Mouse (Mus musculus) urinary bladder, postnatal 4 days (tissue): ENCODE measurements around the gene Herc6.
"Not testable (repeated sequence)": the region's sequence is repeated elsewhere in the genome, so short reads cannot be mapped to it uniquely, and the experiment has no call there.

Experiments
- DNase-seq, 2 experiments: peaks; one replicate each; pipeline ENCODE4 v3.0.0; 2021 to 2022; ENCODE audit warnings: low spot score in 2 of 2

Gene Herc6

DNA sequence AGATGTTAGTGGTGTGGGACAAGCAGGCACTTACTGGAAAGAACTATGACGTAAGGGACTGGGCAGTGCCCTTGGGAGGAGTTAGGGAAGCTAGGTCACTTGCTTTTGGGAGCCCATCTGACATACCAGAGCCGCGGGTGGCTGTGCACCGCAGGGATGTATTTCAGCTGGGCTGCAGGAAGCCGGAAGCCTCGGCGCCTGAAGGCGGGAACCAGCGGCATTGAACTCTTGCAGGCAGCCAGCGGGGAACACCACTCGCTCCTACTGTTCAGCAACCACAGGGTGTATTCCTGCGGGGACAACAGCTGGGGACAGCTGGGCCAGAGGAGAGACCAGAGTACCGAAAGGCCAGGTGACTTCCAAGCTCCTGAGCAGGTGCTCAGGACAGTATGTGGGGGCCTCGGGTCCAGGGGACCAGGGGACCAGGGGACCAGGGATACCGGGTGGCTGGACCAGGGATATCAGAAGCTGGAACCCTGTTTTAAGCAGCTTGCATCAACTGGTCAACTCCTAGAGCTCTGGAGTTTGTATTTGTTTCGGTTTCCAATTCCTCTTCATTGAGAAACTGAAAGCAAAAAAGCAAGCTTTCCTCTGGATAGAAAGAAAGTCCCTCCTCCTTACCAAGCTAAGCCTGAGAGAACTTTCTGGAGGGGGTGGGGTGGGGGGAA, at the start of gene Herc6:
TSS of gene Herc6 (plus strand) at position 120 of the 668 bp plus-strand sequence.
- DNase-seq = peak; percentile 45 to 61

DNA sequence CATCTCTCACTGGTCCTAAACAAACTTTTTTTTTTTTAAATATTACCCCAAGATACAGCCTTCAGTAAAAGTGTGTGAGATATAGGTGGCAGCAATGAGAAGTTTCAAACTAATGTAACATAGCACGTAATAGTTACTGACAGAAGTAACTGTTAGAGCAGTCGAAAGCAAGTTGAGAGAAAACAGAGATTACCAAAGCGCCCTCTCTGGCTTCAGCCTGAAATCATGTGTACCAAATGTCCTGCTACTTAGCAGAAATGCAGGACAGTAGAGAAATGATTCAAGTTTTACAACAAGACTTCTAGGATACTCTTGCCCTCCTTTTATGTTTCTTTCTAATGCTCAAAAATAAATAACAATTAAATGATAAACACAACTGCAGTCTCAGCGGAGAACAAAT, 49.8 kb upstream of the Herc6 start:
- DNase-seq = no peak

DNA sequence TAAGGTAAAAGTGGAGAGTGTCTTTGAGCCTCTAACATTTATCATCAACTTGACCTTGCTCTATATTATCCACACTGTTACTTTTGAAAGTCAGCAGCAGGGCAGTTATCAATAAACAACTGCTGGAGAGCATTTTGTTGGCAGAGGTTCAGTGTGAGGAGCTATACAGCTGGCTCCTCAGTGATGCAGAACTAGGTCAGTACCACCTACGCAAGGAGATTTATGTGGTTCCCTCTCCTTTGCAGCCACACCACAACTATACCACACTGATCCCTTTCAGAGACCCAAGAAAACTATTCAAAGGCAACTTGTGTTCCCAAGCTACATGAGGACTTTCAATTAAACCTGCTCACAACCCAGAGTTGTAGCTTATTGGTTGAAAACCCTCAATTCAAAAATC, 49.4 kb upstream of the Herc6 start:
- no peak for DNase-seq

DNA sequence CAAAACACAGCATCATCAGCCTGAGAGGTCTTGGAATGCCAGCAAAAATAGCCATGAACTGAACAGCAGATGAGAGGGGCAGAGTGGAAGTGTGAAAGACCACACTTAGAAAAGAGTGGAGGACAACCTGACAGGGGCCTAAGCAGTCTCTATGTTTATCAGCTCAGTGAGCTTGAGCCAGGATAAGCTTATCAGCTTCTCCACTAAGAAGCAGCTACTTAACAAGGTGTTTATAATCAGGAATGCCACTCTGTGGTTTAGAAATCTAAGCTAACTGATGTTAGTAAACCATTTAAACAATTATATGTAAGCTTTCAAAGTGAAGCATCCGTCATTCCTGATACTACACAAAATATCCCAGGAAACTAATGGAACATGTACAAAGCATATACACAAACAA, 48.8 kb upstream of the Herc6 start:
- DNase-seq = no peak

DNA sequence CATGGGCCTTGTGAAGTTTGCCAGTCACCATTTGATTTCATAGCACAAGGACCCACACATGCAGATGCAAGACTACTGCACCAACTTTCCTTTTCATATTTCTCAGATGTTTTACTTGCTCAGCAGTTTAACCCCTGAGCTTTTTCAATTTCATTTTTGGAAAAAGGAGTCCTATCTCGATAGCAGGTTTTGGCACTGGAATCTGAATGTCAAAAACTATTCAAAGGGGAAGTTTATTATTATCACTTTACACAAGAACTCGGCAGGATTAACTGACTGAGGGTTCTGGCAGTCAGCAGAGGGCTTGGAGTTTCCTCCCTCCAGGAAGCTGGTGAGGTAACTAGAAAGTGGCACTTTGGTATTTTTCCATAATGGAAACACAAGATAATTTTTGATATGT, 47.4 kb upstream of the Herc6 start:
- no peak for DNase-seq

DNA sequence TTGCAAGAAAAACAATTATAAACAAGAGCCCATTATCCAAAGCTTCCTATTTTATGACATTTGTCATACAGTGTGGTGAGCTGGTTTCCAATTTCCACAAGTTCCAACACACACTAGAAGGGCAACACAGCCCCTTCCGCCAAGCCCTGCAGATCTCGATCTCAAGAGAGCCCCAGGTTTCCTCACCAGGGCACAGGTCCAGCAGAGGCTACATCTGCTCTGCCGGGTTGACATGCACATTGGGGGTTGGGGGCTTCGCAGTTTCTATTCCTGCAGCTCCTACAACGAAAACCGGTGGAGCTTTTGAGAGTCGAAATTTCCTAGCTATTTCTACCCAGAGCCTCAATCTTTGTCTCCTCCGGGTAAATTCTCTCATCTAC, 46.6 kb upstream of the Herc6 start:
- DNase-seq = no peak

DNA sequence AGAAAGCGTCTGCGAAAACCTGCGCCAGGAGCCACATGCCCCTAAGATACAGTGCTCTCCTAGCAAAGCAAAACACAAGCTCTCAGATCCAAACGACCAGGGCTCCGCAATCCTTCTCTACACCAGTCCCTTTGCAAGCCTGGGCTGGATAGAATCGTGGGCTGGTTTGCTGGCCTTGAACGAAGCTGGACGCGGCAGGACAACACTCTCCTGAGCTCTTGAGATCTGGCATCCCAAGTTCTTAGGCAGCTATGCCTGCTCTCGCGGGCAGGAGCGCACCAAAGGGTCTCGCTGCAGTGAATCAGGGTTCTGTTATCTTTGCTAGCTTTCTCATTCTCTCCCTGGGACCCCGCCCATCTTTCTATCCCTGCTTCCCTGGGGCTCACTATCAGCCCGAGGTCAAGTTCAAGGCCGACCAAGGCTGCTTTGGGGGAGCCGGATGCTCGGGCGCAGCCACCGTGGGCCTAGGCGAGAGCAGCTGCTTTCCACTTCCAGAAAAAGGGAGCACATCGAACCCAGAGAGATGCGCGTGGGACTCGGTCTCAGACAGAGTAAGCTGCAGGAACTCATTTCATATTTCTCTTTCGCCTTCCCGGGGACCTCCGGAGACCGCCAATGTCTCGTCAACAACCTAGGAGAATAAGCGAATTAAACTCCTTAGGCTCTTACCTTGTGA, 46.1 kb upstream of the Herc6 start:
- DNase-seq = peak in 1 of 2 experiments; percentile 34

DNA sequence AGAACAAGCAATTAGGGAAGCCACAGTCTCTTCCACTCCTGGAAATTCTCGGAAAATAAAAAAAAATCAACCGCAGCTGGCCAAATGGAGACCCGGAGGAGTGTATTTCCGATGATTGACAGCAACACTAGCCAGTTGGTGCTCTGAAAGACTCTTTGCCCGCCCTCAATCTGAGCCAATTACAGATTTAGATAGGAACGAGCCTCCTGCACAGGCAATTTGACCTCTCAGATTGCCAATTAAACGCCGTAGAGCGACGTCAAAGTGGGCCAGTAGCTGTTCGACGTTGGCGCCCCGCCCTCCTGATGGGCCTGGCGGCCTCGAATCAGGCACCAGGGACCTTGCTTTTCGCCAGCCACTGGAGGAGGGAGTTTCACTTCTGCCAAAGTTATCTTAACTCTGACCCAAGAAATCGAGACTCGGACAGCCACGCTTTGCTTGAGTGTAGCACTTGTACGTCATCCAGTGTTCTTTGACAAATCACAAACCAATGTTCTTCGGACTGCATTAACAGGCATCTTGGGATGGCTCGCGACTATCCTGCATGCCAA, 45.3 kb upstream of the Herc6 start, which contains the start of gene Ppm1k:
TSS of gene Ppm1k (minus strand) at position 83 of the 551 bp plus-strand sequence.
- DNase-seq = peak; percentile 97 to 99

DNA sequence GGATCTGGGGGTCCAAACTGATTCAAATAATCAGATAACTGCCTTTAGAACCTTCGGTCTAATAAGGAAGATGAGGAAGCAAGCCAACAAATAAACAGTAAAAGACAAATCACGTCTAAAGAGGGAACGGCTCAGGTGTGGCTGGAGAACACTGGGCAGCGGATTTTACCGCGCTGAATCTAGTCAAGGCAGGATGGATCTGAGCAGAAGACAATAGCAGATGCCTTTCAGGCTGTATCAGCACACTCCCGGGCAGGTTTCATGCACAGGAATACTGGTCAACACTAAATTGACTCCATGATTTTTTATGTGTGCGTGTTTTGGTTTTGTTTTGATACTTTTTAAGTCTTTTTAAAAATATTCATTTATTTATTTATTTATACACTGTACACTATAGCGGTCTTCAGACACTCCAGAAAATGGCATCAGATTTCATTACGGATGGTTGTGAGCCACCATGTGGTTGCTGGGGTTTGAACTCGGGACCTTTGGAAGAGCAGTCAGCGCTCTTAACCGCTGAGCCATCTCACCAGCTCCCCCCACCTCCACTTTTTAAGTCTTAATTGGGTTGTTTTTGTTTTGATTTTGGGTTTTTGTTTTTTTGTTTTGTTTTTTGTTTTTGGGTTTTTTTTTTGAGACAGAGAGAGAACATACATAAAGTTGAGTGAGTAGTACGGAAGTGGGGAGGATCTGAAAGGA, 44.7 kb upstream of the Herc6 start:
- no peak for DNase-seq

DNA sequence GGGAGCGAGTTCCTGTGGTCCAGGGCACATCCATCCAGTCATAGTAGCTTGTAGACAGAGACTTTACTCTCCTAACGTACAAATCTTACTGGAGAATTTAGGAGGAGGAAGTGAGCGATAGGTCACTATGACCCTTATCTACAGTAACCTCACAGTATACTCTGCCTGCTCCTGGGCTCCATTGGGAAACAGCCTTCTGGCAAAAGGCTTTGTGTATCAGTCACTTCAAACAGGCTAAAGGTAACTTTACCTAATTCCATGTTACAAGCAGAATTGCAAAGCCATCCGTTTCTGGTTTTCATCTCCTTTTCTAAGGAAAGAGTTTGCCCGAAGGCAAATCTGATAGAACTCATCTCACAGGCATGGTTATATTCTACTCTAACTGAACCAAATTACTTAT, 42.9 kb upstream of the Herc6 start:
- DNase-seq = no peak

DNA sequence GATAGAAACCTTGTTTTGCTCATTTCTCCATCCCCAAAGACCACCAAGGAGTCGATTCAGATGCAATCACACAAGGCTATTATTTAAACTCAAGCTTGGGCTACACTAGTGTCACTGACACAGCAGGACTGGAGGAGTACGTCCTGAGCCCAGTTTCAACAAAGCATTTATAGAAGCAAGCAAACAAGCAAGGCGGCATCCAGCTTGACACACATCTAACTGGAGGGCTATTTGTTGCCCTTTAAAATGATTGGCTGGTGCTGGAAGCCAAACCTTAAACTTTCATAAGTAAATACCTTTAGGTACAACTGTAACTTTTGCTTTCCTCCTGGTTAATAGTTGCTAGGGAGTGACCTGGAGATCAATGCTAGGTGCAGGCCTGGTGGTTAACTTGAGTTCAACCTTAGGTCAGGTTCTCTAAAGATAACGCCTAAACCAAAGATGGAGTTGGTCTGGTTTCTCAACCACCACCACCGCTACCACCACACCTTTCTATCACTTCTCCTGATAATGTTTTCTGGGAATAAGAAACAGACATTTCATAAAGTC, 39.8 kb upstream of the Herc6 start:
- DNase-seq = no peak

DNA sequence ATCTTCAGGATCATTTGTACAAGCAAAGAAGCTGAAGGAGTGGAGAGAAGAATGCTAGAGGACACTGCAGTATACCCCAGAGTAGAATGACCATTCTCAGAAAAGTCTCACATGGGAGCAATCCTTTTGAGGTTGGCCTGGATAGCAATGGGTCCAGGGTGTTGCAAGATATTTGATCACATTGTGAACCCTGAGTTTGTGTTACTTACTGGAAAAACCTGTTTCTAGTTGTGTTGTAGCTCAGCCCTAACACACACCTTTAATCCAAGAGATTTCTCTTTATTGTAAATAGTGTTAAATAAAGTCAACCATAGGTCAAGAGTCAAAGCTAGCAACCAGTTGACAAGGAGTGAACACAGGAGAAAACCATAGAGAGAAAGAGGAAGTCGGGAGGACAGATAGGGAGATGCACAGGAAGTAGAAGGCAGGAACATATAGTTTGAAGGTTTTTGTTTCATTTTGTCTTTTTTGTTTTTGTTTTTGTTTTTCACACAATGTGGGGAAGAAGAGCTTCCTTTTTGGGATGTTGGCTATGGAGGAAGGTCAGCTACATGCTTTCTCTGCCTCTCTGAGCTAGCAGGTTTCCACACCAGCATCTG, 39.0 kb upstream of the Herc6 start:
- DNase-seq = no peak

DNA sequence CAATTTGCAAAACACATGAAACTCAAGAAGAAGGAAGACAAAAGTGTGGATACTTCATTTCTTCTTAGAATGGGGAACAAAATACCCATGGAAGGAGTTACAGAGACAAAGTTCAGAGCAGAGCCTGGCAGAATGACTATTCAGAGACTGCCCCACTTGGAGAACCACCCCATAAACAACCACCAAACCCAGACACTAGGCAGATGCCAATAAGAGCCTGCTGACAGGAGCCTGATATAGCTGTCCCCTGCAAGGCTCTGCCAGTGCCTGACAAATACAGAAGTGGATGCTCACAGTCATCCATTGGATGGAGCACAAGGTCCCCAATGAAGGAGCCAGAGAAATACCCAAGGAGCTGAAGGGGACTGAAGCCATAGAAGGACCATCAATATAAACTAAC, 37.2 kb upstream of the Herc6 start:
- not testable (repeated sequence) for DNase-seq

DNA sequence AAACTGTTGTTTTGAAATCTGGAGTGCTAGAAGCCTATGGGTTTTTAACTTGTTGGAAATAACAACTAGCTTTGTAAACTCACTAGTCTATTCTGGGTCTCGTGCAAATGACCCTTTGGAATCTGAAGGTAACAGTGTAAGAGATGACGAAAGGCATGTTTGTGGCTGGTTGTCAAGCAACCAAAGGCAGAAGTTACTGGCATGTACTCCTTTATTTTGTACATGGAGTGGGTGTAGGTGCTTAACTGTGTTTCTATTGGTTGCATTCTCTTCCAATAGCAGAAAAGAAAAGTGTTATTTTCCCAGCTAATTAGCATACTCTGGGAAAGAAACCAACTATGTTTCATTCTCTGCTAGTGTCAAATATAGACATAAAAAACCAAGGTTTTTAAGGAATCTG, 35.9 kb upstream of the Herc6 start:
- no peak for DNase-seq

DNA sequence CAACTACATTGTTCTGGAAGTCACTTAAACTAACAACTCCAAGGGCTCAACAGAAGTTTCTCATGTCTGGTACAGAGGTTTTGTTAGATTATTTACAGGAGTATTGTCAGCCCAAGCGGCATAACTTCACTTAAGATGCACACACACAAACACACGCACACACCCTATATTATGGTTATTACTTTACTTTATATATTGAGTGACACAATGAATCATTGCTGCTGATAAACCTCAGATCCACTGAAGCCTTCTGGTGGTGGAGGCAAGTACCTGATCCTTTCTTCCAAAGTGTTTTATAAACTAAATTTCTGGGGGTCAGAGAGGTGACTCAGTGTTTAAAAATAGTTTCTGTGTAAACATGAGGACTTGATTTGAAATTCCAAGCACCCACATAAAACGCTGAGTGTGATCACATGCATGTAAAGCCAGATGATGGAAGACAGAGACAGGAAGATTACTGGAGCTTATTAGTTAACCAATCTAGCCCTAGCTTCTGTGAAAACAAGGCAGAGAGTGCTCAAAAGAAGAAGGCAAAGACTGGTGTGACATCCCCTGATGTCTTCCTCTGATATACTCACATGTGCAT, 29.5 kb upstream of the Herc6 start:
- no peak for DNase-seq

DNA sequence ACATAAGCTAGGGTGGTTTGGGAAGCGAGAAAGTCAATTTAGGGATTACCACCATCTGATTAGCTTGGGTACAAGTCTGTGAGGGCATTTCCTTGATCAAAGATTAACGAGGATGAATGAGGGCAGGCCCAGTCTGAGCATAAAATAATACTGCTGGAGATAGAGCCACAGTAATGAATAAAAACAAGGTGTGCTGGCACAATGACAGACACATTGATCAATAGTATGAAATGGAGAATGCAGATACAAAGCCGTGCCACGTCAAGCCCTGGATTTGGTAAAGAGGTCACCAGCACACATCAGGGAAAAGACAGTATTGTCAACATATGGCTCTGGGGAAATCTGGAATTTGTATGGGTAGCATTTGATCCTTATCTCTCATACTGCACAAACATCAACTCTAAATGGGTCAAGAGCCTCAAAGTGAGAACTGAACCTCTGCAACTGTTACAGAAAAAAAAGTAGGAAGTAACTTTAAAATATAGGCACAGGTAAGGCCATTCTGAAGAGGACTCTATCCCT, 22.9 kb upstream of the Herc6 start:
- DNase-seq = no peak

DNA sequence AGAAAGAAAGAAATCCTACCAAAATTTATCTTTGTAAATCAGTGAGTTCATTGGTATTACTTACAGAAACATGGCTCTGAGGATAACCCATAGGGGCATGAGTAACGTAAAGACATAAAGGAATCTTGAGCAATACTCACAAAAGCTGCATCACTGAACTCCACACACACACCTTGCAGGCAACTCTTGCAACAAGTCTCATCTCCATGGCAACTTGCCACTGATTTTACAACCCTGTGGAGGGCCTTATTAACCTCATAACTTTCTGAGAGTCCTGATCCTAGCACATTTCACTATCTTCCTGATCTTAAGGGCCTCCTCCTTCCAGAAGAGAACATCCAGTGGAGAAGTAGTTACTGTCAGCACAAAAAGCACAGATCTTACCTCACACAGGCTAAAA, 17.3 kb upstream of the Herc6 start:
- no peak for DNase-seq

DNA sequence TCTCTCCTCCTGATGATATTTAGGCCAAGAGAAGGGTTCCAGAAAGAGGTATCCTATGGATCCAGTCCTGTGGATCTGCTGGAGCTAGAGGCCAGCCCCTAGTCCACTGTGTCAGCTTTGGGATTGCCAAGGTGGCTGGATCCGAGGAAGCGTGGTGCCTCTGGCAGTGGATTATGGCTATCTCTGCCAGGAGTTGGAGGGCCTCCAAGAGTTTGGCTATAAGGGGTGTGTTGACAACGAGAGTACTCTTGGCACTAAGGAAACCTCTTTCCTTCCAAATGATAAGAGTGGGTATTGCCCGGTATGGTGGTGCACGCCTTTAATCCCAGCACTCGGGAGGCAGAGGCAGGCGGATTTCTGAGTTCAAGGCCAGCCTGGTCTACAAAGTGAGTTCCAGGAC, 15.3 kb upstream of the Herc6 start:
- DNase-seq = no peak

DNA sequence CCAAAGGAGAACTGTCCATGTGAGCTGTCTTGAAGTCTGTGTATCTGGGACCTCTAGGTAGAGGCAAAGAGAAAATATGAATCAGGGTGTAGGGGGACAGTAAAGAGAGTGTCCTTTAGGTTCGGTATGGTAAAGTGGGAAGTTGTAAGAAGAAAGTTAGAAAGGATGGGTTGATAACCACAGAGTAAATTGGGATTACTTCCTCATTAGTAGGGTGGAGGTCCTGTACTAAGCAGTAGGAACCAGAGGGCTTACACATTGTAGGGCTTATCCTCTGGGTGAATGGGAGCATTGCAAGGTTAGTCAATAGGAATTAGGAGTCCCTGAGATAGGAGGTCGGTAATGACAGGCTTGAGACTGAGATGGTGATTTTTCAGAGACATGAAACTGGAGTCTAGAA, 13.2 kb upstream of the Herc6 start:
- no peak for DNase-seq

DNA sequence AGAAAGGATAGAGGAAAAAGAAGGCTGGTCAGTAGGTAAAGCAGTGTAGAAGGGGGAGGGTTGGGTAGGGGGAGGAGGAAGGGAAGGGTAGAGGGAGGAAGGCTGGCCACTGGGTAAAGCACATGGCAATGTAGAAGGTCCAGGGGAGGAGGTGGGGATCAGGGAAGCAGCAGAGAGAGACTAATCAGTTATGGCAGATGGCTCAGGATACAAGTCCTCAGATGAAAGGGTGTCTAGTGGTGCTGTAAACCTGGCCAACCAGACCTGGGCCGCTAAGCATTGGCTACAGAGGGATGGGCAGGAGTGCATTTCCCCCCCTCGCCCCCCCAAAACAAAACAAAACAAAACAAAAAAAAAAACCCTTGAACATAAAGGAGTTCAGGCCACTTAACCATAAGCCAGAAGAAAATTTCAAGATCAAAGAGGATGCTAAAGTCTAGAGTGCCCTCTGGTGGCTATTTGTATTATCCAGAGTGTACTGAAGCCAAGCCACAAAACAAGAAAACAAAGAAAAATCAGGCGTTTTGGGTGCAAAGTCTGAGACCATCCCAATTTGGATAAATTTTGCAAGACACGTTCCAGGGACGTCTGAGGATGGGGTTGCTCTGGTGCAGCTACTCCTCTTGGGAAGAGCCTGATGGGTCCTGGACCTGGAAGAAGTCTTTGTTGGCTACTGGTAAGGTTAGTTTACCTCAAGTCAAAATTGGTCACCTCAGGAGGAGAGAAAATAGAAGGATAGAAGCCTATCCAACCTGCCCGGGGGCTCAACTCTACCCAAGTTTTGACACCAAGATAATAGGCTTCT, 10.4 kb upstream of the Herc6 start:
- DNase-seq = no peak

DNA sequence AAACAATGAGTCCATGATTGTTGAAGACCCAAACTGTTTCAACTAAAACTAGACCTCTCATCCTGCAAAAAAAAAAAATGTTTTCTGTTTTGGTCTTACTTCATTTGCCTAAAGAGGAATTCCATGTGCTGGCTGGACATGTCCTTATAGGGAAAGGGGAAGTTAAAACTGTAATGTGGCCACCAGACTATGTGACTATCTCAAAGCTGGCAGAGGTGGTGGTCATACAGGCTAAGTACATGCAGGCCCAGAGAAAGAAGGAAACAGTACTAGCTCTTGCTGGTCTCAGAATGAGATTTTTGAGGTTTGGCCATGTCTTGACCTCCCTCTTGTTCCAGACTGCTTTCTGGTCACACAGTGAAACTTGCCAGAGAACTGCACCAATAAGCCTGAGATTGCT, 9.2 kb upstream of the Herc6 start:
- DNase-seq = no peak
